Mouse (Mus musculus) myocyte (in vitro differentiated cells): Measurements from ENCODE around the gene Cd209g.
A peak's percentile ranks its signal among the peaks of the same experiment; 100 is the strongest.

ENCODE experiments used
- CEBPB ChIP-seq: IDR thresholded peaks from 2 replicates; pipeline ENCODE4 v1.6.1; 2011; ENCODE audit warnings: mild to moderate bottlenecking, moderate library complexity; ENCODE audit not compliant: poor library complexity, insufficient read depth, severe bottlenecking
- E2F4 ChIP-seq: IDR thresholded peaks from one replicate; pipeline ENCODE4 v1.6.1; 2011; ENCODE audit warnings: mild to moderate bottlenecking, control low read depth, moderate library complexity; ENCODE audit not compliant: insufficient read depth
- MAX ChIP-seq: IDR thresholded peaks from one replicate; pipeline ENCODE4 v1.6.1; 2011; ENCODE audit warnings: low read depth, mild to moderate bottlenecking, control low read depth
- MYOG ChIP-seq, 3 experiments: IDR thresholded peaks; one replicate each; pipeline ENCODE4 v1.6.1; 2011; ENCODE audit warnings: control low read depth in 2 of 3, low read depth in 2 of 3, mild to moderate bottlenecking in 2 of 3; ENCODE audit not compliant: insufficient read length in 2 of 3, control insufficient read depth in 1 of 3, insufficient read depth in 1 of 3
- POLR2A ChIP-seq: IDR thresholded peaks from one replicate; pipeline ENCODE4 v1.6.1; 2011; ENCODE audit warnings: low read depth, mild to moderate bottlenecking, control low read depth, moderate library complexity; ENCODE audit not compliant: insufficient read length
- POLR2AphosphoS2 ChIP-seq: IDR thresholded peaks from one replicate; pipeline ENCODE4 v1.6.1; 2011; ENCODE audit warnings: low read depth, control low read depth; ENCODE audit not compliant: insufficient read length
- REST ChIP-seq: IDR thresholded peaks from one replicate; pipeline ENCODE4 v1.6.1; 2011; ENCODE audit warnings: mild to moderate bottlenecking, control low read depth, moderate library complexity; ENCODE audit not compliant: insufficient read depth, insufficient read length
- TCF12 ChIP-seq: IDR thresholded peaks from one replicate; pipeline ENCODE4 v1.6.1; 2011; ENCODE audit warnings: mild to moderate bottlenecking, control low read depth; ENCODE audit not compliant: poor library complexity, insufficient read depth, severe bottlenecking
- USF1 ChIP-seq: IDR thresholded peaks from one replicate; pipeline ENCODE4 v1.6.1; 2011; ENCODE audit warnings: low read depth, mild to moderate bottlenecking, control low read depth, moderate library complexity

DNA sequence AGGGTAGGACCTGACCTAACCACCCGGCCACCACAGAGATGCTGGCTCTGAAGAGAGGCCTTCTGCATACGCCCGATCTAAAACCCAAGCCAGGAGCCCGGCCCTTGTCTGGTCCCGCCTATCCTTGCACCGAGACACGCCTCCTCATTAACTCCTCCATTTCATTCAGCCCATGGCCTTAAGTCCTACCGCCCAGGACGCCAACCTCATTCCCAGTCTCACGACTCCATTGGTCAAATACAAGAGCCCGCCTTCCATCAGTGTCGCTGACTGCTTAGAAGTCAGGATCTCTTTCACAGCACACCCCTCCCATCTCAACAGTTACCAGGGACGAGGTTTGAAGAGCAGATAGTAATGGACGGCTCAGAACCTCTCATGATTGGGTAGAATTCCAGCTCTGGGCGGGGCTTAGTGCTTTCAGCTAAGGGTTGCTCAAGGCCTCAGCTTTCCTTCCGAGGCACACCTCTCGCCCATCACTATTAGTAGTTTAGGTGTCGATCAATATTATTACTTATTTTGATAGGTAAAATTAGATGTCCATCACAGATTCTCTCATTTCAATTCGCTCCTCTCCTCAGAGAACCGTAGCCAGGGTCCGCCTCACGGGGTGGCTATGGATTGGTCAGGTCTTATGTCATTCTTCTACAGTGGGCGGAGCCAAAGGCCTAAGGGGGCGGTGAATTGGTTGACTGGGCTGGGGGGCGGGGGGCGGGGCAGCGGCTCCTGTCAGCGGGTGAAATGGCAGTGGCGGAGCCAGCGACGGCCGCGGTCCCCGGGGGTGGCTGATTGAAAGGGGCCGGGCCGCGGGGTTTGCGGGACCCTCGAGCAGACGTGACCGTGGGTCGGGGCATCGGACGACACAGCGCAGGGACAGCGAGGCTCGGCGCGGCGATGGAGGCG lies 32.2 kb downstream of the Cd209g start, which contains the start of gene Evi5l:
- no peak for TF ChIP-seq REST
- peak; percentile 61 for TF ChIP-seq POLR2A
- no peak for TF ChIP-seq USF1
- TF ChIP-seq MAX = no peak
- TF ChIP-seq POLR2AphosphoS2 = peak; percentile 57
- peak; percentile 52; the same call in 1 of the 2 replicates for TF ChIP-seq CEBPB
- TF ChIP-seq MYOG (IDR thresholded peaks at IDR 0.05; ENCODE audit: control insufficient read depth in 1 of 3, insufficient read depth in 1 of 3, insufficient read length in 2 of 3, low read depth in 2 of 3) = no peak
- TF ChIP-seq TCF12 = no peak
- TF ChIP-seq E2F4 = no peak
